Mouse (Mus musculus) G1E (cell line): ENCODE measurements around the gene Ripor2. TPM values are rescaled to one million over a fixed set of nuclear protein-coding genes. Genes with fewer than 3 reads are reported as not detected.

Experiments
- ATAC-seq: 2 replicates; pipeline ENCODE4 v1.8.0; 2016; ENCODE audit warnings: mild to moderate bottlenecking; ENCODE audit not compliant: insufficient number of reproducible peaks, poor library complexity, low FRiP score, severe bottlenecking; ENCODE audit errors: extremely low read depth
- DNase-seq: peaks from one replicate; pipeline ENCODE4 v3.0.0; 2012; ENCODE audit warnings: low spot score
- H3K27me3 ChIP-seq: 2 replicates; pipeline ENCODE4 v1.6.1; 2012; ENCODE audit warnings: mild to moderate bottlenecking, low read length, inconsistent platforms; ENCODE audit not compliant: insufficient read depth
- H3K36me3 ChIP-seq: replicated peaks from 2 replicates; pipeline ENCODE3; 2012; ENCODE audit warnings: mild to moderate bottlenecking, inconsistent platforms
- H3K4me1 ChIP-seq: 2 replicates; pipeline ENCODE4 v1.6.1; 2012; ENCODE audit warnings: low read depth, low read length, inconsistent platforms, mixed read lengths; ENCODE audit not compliant: insufficient read depth
- H3K4me3 ChIP-seq: 2 replicates; pipeline ENCODE4 v1.5.1; 2012; ENCODE audit warnings: low read depth, mild to moderate bottlenecking, inconsistent platforms, low read length, moderate library complexity, mixed read lengths
- H3K9me3 ChIP-seq: replicated peaks from 2 replicates; pipeline ENCODE4 v1.6.1; 2012; ENCODE audit warnings: inconsistent platforms
- CTCF ChIP-seq: IDR thresholded peaks from 2 replicates; pipeline ENCODE4 v1.5.1; 2012; ENCODE audit warnings: low read depth, low read length, inconsistent platforms, mixed read lengths
- GATA1 ChIP-seq: IDR thresholded peaks from 2 replicates; pipeline ENCODE4 v1.6.1; 2012; ENCODE audit warnings: borderline replicate concordance, low read length, inconsistent platforms, mixed read lengths
- GATA2 ChIP-seq: IDR thresholded peaks from 2 replicates; pipeline ENCODE4 v1.6.1; 2012; ENCODE audit warnings: low read depth, low read length, inconsistent platforms, borderline replicate concordance
- POLR2AphosphoS5 ChIP-seq: IDR thresholded peaks from 2 replicates; pipeline ENCODE4 v1.6.1; 2012; ENCODE audit warnings: low read depth, low read length, inconsistent platforms; ENCODE audit not compliant: insufficient replicate concordance
- TAL1 ChIP-seq: conservative IDR thresholded peaks from 2 replicates; pipeline ENCODE4 v1.6.1; 2012; ENCODE audit warnings: low read depth, low read length, inconsistent platforms, mixed read lengths
- polyA plus RNA-seq: library from polyadenylated mRNA; stranded (reverse); fragments of >175 nt; gene quantifications from 2 replicates; pipeline ENCODE4 v1.2.3, GENCODE M21; 2012
- total RNA-seq, 2 experiments: library from RNA; stranded (forward) in 1 of 2; stranded (reverse) in 1 of 2; fragments of 200-1000 nt in 1 of 2; fragments of >200 nt in 1 of 2; fragmentation: Nextera tagmentation in 1 of 2; gene quantifications; 2 replicates each; pipeline ENCODE4 v1.2.3; 2014 to 2017

Gene Ripor2
- total and polyA plus RNA-seq, 3 experiments = 0.27 TPM; not detected in 2

GRCm38 (mm10) chr13:24565950-24566320 lies 16.1 kb upstream of the Ripor2 start:
- no peak for ATAC-seq
- H3K4me3 ChIP-seq = no peak overlapping the region
- no peaks in the 10 kb centered on the region for H3K36me3 ChIP-seq
- TF ChIP-seq CTCF (no peak), GATA2 (no peak), TAL1 (no peak), POLR2AphosphoS5 (no peak), GATA1 (no peak)
- H3K9me3 ChIP-seq = no peaks in the 10 kb centered on the region
- DNase-seq = no peak
- no peaks in the 10 kb centered on the region for H3K4me1 ChIP-seq
- H3K27me3 ChIP-seq = no peaks in the 10 kb centered on the region

DNA sequence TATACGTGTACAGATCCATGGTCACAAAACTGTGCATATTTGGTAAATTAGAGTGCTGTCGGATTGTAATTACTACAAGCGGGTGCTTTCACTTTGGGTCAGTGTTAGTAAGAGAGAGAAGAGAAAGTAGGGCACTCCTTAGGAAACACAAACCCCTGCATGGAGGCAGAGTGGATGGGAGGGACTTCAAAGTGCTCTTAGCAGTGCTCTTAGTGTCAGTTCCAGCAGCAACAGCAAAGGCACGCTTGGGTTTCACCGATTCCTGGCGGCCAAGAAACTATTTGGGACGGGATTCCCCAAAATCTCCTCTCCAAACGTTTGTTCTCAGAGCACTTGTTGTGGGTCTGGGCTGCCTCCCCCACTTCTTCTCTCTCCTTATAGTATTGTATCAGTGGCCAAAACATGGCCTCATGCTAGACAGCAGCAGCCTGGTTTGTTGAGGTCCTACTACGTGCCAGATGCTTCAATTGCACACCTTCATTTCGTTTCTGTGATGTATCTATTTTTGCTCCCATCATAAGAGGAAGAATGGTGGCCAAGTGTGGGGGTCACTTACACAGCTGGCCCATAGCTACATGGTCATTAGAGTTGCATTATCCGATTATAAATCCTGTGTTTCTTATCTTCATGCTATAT lies 14.7 kb upstream of the Ripor2 start:
- H3K4me1 ChIP-seq = no peaks in the 10 kb centered on the region
- no peaks in the 10 kb centered on the region for H3K27me3 ChIP-seq
- H3K4me3 ChIP-seq = no peak overlapping the region
- no peak for TF ChIP-seq CTCF
- TF ChIP-seq POLR2AphosphoS5 = no peak
- no peak for TF ChIP-seq GATA1
- TF ChIP-seq GATA2 = no peak
- no peak for TF ChIP-seq TAL1
- H3K36me3 ChIP-seq = no peaks in the 10 kb centered on the region
- no peaks in the 10 kb centered on the region for H3K9me3 ChIP-seq
- DNase-seq (no peak), ATAC-seq (no peak)

GRCm38 (mm10) chr13:24569066-24569465 lies 12.9 kb upstream of the Ripor2 start:
- ATAC-seq (no peak), DNase-seq (no peak)
- no peak overlapping the region for H3K4me3 ChIP-seq
- H3K27me3 ChIP-seq = no peaks in the 10 kb centered on the region
- no peaks in the 10 kb centered on the region for H3K9me3 ChIP-seq
- H3K4me1 ChIP-seq = no peaks in the 10 kb centered on the region
- TF ChIP-seq CTCF (no peak), TAL1 (no peak), GATA1 (no peak), POLR2AphosphoS5 (no peak), GATA2 (no peak)
- H3K36me3 ChIP-seq = no peaks in the 10 kb centered on the region

- ATAC-seq = no peak
- TF ChIP-seq TAL1 = no peak
- TF ChIP-seq POLR2AphosphoS5 = no peak
- TF ChIP-seq GATA2 = no peak
- TF ChIP-seq GATA1 = no peak
- H3K9me3 ChIP-seq = no peaks in the 10 kb centered on the region
- DNase-seq = no peak
- no peaks in the 10 kb centered on the region for H3K36me3 ChIP-seq
- no peaks in the 10 kb centered on the region for H3K27me3 ChIP-seq
- no peaks in the 10 kb centered on the region for H3K4me1 ChIP-seq
- H3K4me3 ChIP-seq = no peak overlapping the region
These were observed 11.3 kb upstream of the Ripor2 start for GRCm38 (mm10) chr13:24570716-24571115.

DNA sequence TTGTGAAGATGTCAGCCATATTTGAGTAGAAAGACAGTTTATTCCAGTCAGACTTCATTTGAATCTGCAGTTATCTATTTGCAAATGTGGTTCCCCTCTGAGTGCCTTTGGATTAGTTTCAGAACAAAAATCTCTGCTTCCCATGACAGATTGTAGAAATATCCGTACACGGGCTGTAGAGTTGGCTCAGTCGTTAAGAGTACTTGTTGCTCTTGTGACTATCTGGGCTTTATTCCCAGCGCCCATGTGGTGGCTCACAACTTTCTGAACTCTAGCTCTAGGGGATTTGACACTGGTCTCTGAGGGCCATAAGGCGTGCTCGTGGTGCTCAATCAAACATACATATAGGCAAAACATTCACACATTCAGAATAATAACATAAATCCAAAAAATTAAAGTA lies 10.1 kb upstream of the Ripor2 start:
- TF ChIP-seq GATA2 (no peak), GATA1 (no peak), POLR2AphosphoS5 (no peak), TAL1 (no peak), CTCF (no peak)
- no peak for ATAC-seq
- no peaks in the 10 kb centered on the region for H3K4me1 ChIP-seq
- no peaks in the 10 kb centered on the region for H3K9me3 ChIP-seq
- no peak overlapping the region for H3K4me3 ChIP-seq
- no peaks in the 10 kb centered on the region for H3K36me3 ChIP-seq
- no peak for DNase-seq
- no peaks in the 10 kb centered on the region for H3K27me3 ChIP-seq

DNA sequence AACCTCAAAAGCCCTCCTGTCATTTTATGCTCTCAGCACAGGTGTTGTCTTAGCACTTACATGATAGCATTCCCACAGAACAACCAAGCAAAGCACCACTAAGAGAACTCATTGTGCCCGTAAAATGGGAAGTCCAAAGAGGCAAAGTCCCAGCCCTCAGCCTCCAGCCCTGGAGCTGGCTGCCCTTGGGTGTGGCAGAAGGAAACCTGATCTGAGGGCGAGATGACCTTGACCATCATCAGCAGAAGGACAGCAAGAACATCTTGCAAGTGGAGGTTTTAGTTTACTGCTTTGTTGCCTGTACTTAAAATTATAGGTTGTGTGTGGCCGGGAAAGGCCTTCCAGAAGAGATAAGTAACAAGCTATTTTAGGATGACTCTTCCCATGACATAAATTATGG lies 6.9 kb upstream of the Ripor2 start:
- ATAC-seq = no peak
- no peak for DNase-seq
- Histone ChIP-seq H3K27me3 (no peaks in the 10 kb centered on the region), H3K36me3 (no peaks in the 10 kb centered on the region), H3K9me3 (no peaks in the 10 kb centered on the region), H3K4me1 (no peaks in the 10 kb centered on the region), H3K4me3 (no peak overlapping the region)
- no peak for TF ChIP-seq GATA1
- TF ChIP-seq POLR2AphosphoS5 = no peak
- TF ChIP-seq GATA2 = no peak
- TF ChIP-seq CTCF = no peak
- TF ChIP-seq TAL1 = no peak
